Mouse (Mus musculus) hematopoietic multipotent progenitor cell, adult 10-12 weeks (in vitro differentiated cells): ENCODE data around the gene Aadac. TPM values are rescaled to one million over a fixed set of nuclear protein-coding genes. Genes with fewer than 3 reads are reported as not detected.

Experiments
- polyA plus RNA-seq: library from polyadenylated mRNA; stranded (reverse); fragments of >175 nt; gene quantifications from 2 replicates; pipeline ENCODE4 v1.2.3, GENCODE M21; 2012; ENCODE audit warnings: low replicate concordance

Aadac gene
- polyA plus RNA-seq, result not detected in 2 replicates

DNA sequence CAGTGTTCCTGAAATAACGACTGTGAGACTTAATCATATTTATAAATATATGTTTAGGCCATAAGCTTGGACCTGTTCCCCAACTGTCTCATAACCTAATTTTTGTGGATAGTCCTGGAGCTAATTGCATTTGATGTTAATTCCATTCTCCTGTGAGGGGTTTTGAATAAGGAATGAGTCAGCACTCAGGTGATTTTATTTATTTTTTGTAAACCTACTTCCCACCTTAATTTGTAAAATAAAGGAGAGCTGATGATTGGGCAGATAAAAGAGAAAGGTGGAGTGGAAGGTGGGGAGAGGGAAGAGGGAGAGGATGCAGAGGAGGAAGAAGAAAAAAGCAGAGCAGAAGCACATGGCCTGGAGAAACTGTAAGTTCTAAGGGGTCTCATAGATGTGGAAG is at the start of gene Aadac:
TSS of gene Aadac (plus strand) at position 301 of the 400 bp plus-strand sequence.

DNA sequence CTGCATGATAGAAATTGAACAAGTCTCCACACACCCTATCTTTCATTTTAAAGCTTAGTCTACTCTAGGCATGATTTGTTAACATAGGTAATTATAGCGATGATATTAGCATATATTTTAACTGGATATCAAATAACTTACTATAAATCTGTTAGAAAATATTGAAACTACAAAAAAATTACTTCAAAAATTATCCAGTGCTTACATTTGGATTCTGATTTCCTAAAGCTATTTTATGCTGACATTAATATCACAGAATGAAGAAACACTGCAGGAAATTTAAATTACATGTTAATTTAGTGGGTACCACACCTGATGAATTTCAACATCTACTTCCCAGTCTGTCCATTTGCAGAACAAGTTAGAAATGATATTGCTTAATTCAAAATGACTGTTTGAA is 19.1 kb upstream of the Aadac start, which contains the start of gene Aadacl2:
TSS of gene Aadacl2 (plus strand) at position 301 of the 400 bp plus-strand sequence.

DNA sequence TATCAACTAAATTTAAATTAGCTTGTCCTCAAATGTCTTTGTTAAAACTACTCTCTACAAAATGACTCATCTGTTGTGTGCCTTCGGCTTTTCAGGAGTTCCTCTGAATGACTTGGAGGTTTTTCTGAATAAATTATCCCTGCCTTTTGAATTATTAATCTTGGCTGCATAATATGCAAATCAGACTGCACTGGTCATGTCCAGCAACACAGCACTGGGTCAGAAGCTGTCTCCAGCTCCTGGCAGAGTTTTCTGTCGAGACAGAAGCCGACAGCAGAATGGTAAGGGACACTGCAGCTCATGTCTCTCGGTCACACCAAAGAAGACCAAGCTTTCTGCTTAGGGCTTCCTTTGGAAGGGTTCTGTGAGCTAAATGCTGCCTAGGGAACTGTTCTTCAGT is 56.1 kb downstream of the Aadac start, which contains the start of gene Sucnr1:
TSS of gene Sucnr1 (plus strand) at position 222 of the 400 bp plus-strand sequence.

Other genes with a start within 250 kb of the Aadac start
- not detected in 2 replicates for gene Gm8298, start 164.7 kb upstream of the Aadac start, polyA plus RNA-seq
- not detected in 2 replicates for gene C130079G13Rik, start 100.5 kb upstream of the Aadac start, polyA plus RNA-seq
- gene Aadacl2, start 19.0 kb upstream of the Aadac start, polyA plus RNA-seq, result not detected in 2 replicates
- gene Sucnr1, start 56.2 kb downstream of the Aadac start, polyA plus RNA-seq, result 0.12 TPM in 1 of 2 replicates, not detected in the other